Mouse (Mus musculus): ENCODE measurements around the gene Gm11096. TPM values are rescaled to one million over a fixed set of nuclear protein-coding genes. Genes with fewer than 3 reads are reported as not detected.

Gene Gm11096
- polyA plus RNA-seq, 1 experiment, result not detected

GRCm38 (mm10) chr17:81416361-81417114, 25.0 kb upstream of the Gm11096 start:
- Histone ChIP-seq H3K27me3 (ENCODE audit: control insufficient read depth) (no peaks in the 10 kb centered on the region), H3K36me3 (ENCODE audit: control insufficient read depth) (no peaks in the 10 kb centered on the region), H3K9me3 (ENCODE audit: control insufficient read depth, low read length) (no peaks in the 10 kb centered on the region), H3K4me1 (ENCODE audit: control insufficient read depth) (no peaks in the 10 kb centered on the region), H3K4me3 (replicated peaks) (no peak overlapping the region)
- TF ChIP-seq TAL1 (IDR thresholded peaks at IDR 0.05; ENCODE audit: low read length) (no peak), GATA1 (IDR thresholded peaks at IDR 0.05; ENCODE audit: low read length) (no peak)

DNA sequence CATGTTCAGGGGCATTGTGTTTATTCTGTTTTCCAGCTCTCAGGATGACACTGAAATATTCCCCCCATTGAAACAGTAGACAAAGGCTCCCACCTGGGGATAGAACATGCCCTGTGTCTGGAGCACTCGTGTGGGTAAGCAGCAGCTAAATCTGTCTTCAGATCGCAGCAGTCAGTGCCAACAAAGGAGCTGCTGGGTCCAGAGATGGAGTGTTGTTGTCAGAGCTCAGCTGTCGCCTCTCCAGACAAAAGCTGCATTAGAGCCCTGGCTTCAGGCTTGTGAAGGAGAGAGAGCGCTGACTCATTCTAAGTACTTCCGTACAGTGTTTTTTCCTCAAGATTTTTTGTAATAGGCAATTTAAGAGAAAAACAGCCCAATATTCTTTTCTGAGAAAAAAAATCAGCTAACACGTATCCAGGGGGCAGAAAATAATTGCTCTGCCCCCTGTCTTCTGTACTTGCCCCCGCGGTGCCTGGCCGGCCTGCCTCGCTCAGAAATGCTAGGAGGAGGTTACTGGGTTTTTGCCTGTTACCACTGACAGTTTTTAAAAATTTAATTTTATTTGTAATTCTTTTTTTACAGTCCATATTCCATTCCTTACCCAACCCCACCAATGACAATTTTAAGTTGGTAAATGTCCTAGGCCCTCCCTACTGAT, 21.6 kb upstream of the Gm11096 start:
- H3K4me3 ChIP-seq (replicated peaks), result no peak overlapping the region
- H3K9me3 ChIP-seq (ENCODE audit: control insufficient read depth, low read length), result no peaks in the 10 kb centered on the region
- no peaks in the 10 kb centered on the region for H3K4me1 ChIP-seq (ENCODE audit: control insufficient read depth)
- H3K27me3 ChIP-seq (ENCODE audit: control insufficient read depth), result no peaks in the 10 kb centered on the region
- TF ChIP-seq GATA1 (IDR thresholded peaks at IDR 0.05; ENCODE audit: low read length) (no peak), TAL1 (IDR thresholded peaks at IDR 0.05; ENCODE audit: low read length) (no peak)
- no peaks in the 10 kb centered on the region for H3K36me3 ChIP-seq (ENCODE audit: control insufficient read depth)

DNA sequence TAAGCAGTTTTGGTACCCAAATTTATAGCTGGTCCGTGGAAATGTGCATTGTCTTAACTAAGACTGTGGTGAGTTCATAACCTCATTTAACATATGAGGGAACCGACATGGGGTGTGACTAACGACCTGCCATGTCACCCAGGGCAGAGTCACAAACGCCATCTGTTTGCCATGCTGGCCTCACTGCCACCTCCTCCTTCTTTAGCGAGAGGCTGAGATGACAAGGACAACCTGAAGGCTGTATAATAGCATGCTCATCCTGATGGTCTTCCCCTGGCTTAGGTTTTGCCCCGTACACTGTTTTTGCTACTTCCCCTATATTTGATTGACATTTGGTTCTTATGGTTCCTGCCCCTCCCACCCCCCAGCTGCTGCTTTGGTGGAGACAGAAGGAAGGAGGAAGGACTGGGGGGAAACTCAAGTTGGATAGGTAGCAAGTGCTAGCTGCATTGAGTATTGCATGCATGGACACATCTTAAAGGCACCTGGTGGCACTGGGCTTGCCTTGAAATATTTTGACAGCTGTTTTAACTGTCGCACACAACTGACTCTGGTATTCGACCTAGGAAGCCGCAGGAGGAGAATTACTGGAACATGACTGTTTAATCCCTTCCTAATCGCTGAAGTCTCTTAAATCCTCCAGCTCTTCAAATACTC, 17.2 kb upstream of the Gm11096 start:
- H3K27me3 ChIP-seq (ENCODE audit: control insufficient read depth), result no peaks in the 10 kb centered on the region
- H3K4me3 ChIP-seq (replicated peaks), result no peak overlapping the region
- no peaks in the 10 kb centered on the region for H3K9me3 ChIP-seq (ENCODE audit: control insufficient read depth, low read length)
- no peaks in the 10 kb centered on the region for H3K36me3 ChIP-seq (ENCODE audit: control insufficient read depth)
- TF ChIP-seq GATA1 (IDR thresholded peaks at IDR 0.05; ENCODE audit: low read length) (no peak), TAL1 (IDR thresholded peaks at IDR 0.05; ENCODE audit: low read length) (no peak)
- H3K4me1 ChIP-seq (ENCODE audit: control insufficient read depth), result no peaks in the 10 kb centered on the region

- Histone ChIP-seq H3K27me3 (ENCODE audit: control insufficient read depth) (no peaks in the 10 kb centered on the region), H3K4me1 (ENCODE audit: control insufficient read depth) (no peaks in the 10 kb centered on the region), H3K36me3 (ENCODE audit: control insufficient read depth) (no peaks in the 10 kb centered on the region), H3K4me3 (replicated peaks) (no peak overlapping the region), H3K9me3 (ENCODE audit: control insufficient read depth, low read length) (no peaks in the 10 kb centered on the region)
- TF ChIP-seq GATA1 (IDR thresholded peaks at IDR 0.05; ENCODE audit: low read length) (no peak), TAL1 (IDR thresholded peaks at IDR 0.05; ENCODE audit: low read length) (no peak)
These were observed 14.3 kb upstream of the Gm11096 start for GRCm38 (mm10) chr17:81427245-81427644.

- no peaks in the 10 kb centered on the region for H3K27me3 ChIP-seq (ENCODE audit: control insufficient read depth)
- H3K4me3 ChIP-seq (replicated peaks), result no peak overlapping the region
- H3K36me3 ChIP-seq (ENCODE audit: control insufficient read depth), result no peaks in the 10 kb centered on the region
- TF ChIP-seq GATA1 (IDR thresholded peaks at IDR 0.05; ENCODE audit: low read length) (no peak), TAL1 (IDR thresholded peaks at IDR 0.05; ENCODE audit: low read length) (no peak)
- H3K4me1 ChIP-seq (ENCODE audit: control insufficient read depth), result no peaks in the 10 kb centered on the region
- no peaks in the 10 kb centered on the region; the same call in 1 of the 2 replicates for H3K9me3 ChIP-seq (ENCODE audit: control insufficient read depth, low read length)
These were observed 8.8 kb upstream of the Gm11096 start for GRCm38 (mm10) chr17:81432733-81433132.

GRCm38 (mm10) chr17:81433148-81433547, 8.4 kb upstream of the Gm11096 start:
- Histone ChIP-seq H3K36me3 (ENCODE audit: control insufficient read depth) (no peaks in the 10 kb centered on the region), H3K4me3 (replicated peaks) (no peak overlapping the region), H3K27me3 (ENCODE audit: control insufficient read depth) (no peaks in the 10 kb centered on the region), H3K4me1 (ENCODE audit: control insufficient read depth) (no peaks in the 10 kb centered on the region), H3K9me3 (ENCODE audit: control insufficient read depth, low read length) (no peaks in the 10 kb centered on the region; the same call in 1 of the 2 replicates)
- TF ChIP-seq GATA1 (IDR thresholded peaks at IDR 0.05; ENCODE audit: low read length), result no peak
- no peak for TF ChIP-seq TAL1 (IDR thresholded peaks at IDR 0.05; ENCODE audit: low read length)

DNA sequence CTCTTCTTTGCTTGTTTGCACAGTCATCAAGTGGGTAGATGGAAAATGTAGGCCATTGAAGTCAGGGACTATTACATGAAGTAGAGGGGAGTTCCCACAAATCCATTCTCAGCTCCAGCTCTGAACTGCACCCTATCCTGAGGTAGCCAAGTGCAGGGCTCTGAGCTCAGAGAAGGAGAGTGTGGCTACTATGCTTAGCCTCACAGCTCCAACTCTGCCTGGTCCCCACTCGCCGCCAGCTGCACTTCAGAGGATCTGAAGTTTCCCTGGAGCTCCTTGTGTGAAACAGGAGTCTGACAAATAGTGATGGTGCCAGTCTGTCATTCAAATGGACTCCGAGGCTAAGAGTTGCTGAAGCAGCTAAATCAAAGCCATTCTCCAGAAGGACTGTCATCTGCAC, 13.7 kb downstream of the Gm11096 start:
- H3K27me3 ChIP-seq (ENCODE audit: control insufficient read depth), result no peaks in the 10 kb centered on the region
- no peaks in the 10 kb centered on the region for H3K4me1 ChIP-seq (ENCODE audit: control insufficient read depth)
- TF ChIP-seq GATA1 (IDR thresholded peaks at IDR 0.05; ENCODE audit: low read length) (no peak), TAL1 (IDR thresholded peaks at IDR 0.05; ENCODE audit: low read length) (no peak)

DNA sequence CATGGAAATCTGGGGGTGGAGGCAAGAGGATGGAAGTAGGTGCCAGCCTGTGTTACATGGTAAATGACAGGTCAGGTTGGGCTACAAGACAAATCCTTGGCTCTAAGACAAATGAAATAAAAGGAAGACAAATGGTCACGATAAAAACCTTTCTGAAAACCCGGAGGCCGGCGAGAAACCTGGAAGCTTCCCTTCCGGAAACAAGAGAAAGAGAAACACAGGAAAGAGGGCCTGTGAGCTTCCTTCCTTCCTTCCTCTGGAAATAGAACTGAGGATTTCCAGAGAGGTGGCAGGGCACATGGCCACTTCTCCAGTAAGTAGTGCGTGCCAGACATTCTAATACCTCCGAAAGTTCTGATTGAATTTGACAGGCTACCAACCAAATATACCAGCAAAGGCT, 14.4 kb downstream of the Gm11096 start:
- no peak for TF ChIP-seq GATA1 (IDR thresholded peaks at IDR 0.05; ENCODE audit: low read length)
- no peak for TF ChIP-seq TAL1 (IDR thresholded peaks at IDR 0.05; ENCODE audit: low read length)
- H3K27me3 ChIP-seq (ENCODE audit: control insufficient read depth), result no peaks in the 10 kb centered on the region
- H3K36me3 ChIP-seq (ENCODE audit: control insufficient read depth), result no peaks in the 10 kb centered on the region
- H3K4me1 ChIP-seq (ENCODE audit: control insufficient read depth), result no peaks in the 10 kb centered on the region
- H3K9me3 ChIP-seq (ENCODE audit: control insufficient read depth, low read length), result no peaks in the 10 kb centered on the region
- no peak overlapping the region for H3K4me3 ChIP-seq (replicated peaks)

More for the DNA sequence above, 13.7 kb downstream of the Gm11096 start:
- Histone ChIP-seq H3K4me3 (replicated peaks) (no peak overlapping the region), H3K36me3 (ENCODE audit: control insufficient read depth) (no peaks in the 10 kb centered on the region), H3K9me3 (ENCODE audit: control insufficient read depth, low read length) (no peaks in the 10 kb centered on the region)

DNA sequence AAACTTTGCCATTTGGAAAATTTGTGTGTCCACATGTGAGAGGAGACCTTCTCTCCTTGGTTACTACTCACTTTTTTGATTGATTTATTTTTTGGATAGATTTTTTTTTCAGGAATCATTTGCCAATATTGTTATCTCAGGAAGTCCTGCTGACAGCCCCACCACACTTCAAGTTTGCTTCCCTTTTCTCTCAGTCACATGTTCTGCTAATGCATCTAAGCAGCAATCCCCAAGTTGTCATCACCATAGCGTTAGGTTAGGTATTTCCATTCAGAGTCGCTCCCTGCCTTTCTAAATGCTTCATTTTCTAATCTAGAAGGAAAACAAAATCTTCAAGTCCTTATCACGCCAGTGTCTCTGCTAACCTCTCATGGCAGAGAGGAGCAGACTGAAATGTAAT, 17.8 kb downstream of the Gm11096 start:
- no peaks in the 10 kb centered on the region for H3K4me1 ChIP-seq (ENCODE audit: control insufficient read depth)
- TF ChIP-seq TAL1 (IDR thresholded peaks at IDR 0.05; ENCODE audit: low read length) (no peak), GATA1 (IDR thresholded peaks at IDR 0.05; ENCODE audit: low read length) (no peak)
- no peaks in the 10 kb centered on the region for H3K27me3 ChIP-seq (ENCODE audit: control insufficient read depth)
- no peak overlapping the region for H3K4me3 ChIP-seq (replicated peaks)
- H3K9me3 ChIP-seq (ENCODE audit: control insufficient read depth, low read length), result no peaks in the 10 kb centered on the region
- H3K36me3 ChIP-seq (ENCODE audit: control insufficient read depth), result no peaks in the 10 kb centered on the region
